Mouse (Mus musculus) thymus, postnatal 14 days (tissue): ENCODE measurements around the gene Coro2b.
"Not testable (repeated sequence)": the region's sequence is repeated elsewhere in the genome, so short reads cannot be mapped to it uniquely, and the experiment has no call there.

ENCODE experiments used
- DNase-seq: peaks from one replicate; pipeline ENCODE4 v3.0.0; 2021

Coro2b gene

DNA sequence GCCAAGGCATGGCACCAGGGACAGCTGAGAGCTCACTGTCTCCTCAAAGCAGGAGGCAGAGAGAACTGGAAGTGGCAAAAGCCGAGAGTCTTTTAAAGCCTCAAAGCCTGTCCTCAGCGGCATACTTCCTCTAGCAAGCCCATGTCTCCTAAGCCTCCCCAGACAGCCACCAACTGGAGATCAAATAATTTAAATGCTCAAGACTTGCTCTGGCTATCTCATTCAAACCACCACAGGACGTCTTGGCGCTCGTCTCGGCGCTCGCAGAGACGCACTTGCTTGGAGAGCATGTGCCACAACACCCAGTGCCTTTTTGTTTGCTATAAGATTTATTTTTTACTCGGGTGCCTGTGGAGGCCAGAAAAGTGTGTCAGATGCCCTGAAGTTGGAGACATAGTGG is 67.1 kb downstream of the Coro2b start:
- DNase-seq, result no peak

- no peak for DNase-seq
Measured at GRCm38 (mm10) chr9:62469143-62469542, 67.7 kb downstream of the Coro2b start.

DNA sequence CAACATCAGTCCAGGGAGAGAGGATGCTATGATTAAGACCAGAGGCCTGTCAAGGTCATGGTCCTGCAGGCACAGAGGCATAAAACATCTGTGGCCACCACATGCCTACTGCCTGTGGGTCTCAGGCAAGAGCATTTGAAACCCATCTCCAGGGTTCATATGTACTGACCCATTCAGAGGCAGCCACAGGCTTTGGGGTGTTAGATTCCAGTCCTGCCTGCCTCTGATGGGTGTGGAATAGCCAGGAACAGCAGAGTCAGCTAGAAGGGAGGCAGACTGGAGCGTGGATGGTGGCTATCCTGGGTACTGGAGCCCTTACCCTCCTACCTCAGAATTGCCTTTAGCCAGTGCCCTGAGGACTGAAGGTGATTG is 69.4 kb downstream of the Coro2b start:
- DNase-seq, result no peak

DNA sequence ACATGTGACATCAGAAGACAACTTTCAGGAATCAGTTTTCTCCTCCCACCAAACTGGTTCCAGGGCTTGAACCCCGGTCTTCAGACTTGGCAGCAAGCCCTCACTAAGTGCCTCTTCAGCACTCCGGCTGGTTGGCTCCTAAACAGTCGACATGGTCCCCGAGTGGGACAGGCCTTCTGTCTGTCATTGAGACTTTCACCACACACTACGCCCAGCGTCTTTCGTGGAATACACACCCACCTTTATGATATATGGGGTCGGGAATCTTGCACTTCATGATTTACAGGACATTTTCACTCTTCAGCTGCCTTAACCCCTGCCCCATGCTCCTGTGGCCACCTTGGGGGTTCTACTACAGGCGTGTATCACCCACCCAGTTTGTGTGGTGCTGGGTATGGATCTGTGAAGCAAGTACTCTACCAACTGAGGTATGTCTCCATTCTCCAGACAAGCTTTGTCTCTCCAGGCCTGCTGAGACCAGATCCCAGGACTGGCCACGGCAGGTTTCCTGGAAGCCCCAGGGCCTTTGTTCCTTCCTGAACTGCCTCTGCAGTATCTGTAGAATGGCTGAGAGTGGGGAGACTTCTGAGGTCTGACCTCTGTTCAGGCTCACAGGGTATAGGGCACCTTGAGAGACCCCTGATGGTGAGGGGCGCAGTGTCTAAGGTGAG is 70.0 kb downstream of the Coro2b start:
- DNase-seq, result no peak

GRCm38 (mm10) chr9:62466053-62466452 is 70.8 kb downstream of the Coro2b start:
- DNase-seq, result no peak

- DNase-seq, result no peak
Measured at GRCm38 (mm10) chr9:62464727-62465126, 72.1 kb downstream of the Coro2b start.

- no peak for DNase-seq
Measured at GRCm38 (mm10) chr9:62461766-62462165, 75.1 kb downstream of the Coro2b start.

DNA sequence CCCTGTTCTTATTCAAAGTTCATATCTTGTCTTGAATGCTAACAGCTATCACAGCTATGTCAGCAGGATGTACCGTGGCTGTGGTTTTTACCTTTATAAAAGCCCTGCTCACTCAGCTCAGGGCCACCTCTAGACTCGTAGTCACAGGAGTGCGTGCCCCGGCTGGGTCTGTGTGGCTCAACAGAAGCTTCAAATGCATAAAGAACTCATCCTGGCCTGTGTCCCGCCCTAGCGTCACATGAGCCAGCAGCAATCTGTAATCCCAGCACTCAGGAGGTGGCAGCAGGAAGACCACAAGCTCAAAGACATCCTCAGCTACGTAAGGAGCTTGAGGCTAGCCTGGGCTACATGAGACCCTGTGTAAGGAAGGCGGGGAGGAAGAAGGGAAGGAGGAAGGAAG is 75.7 kb downstream of the Coro2b start:
- DNase-seq, result no peak

- DNase-seq, result no peak
Measured at GRCm38 (mm10) chr9:62460086-62460485, 76.8 kb downstream of the Coro2b start.

DNA sequence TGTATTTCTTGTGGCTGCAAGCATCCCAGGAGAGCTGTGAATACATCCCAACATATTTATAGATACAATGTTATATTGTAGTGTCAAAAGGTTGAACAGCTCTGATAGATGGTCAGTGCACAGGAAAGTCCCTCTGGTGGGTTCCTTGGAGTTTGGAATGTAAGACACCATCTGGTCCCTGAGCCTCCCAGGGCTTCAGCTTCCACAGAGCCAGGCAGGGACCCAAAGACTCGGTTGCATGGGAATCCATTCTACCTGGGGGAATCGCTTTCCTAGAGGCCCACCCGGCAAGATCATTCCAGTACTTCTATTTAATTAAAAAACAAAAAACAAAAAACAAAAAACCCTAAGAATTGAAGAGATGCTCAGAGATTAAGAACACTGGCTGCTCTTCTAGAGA is 78.4 kb downstream of the Coro2b start:
- no peak for DNase-seq

- DNase-seq, result no peak
Measured at GRCm38 (mm10) chr9:62456015-62456414, 80.8 kb downstream of the Coro2b start.

DNA sequence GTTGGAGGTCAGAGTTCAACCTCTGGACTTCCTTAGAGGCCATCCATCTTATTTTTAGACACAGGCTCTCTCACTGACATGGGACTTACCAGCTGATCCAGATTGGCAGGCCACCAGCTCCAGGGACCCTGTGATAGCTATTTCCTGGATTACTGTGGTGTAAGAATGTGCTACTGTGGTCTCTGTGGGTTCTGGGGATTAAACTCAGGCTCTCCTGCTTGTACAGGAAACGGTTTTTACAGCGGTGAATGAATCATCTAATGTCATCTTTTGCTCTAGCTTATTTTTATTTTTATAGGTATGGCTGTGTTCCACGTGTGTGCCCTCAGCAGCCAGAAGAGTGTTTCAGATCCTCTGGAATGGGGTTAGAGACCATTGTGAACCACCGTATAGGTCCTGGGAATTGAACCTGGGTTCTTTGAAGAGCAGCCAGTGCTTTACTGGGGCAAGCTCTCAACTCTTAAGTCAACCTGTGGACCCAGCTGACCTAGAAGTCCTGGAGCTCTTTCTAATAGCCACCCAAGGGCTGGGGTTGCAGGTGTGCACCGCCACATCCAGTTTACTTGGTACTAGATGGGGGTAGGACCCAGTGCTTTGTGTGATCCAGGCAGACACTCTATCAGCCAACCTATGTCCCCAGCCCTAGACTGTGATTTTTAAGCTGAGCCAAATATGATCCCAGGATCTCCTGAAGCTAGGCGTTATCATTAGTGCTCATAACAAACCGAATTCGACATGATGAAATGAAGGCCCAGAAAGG is 81.5 kb downstream of the Coro2b start:
- no peak for DNase-seq

GRCm38 (mm10) chr9:62452373-62452993 is 84.4 kb downstream of the Coro2b start:
- no peak for DNase-seq

DNA sequence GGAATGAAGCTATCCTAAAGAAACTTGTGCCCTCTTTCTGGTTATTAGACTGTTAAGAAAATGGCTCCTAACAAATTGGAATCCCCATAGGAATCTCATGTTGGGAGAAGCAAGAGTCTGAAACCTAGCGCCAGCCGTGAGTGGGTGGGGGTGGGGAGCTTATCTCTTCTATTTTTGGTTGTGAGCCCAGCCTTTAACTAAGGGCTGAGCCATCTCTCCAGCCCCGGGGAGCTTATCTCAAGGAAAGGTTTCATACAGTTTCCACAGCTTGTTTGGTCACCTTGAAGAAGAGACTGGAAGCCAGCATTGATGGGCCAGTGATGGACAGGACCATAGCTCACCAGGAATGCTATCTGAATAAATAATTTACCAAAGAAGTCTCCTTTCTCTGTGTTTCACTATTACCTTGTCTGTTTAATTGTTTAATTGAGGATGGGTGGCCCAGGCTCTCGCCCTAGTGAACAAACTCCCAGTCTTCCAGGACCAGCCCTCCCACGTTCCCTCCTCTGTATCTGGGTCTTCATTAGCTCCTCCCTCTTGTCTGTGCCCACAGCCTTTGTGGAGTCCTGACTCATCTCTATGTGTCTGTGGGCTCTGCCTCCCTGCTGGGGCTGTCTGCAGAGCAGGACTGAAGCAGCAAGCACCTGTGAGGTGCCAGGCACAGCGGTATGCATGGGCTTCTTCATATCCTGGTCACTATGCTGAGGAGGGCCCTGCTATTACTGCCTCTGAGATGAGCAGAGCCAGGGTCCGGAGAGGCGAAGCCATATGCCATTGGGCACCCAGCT is 85.1 kb downstream of the Coro2b start:
- no peak for DNase-seq

DNA sequence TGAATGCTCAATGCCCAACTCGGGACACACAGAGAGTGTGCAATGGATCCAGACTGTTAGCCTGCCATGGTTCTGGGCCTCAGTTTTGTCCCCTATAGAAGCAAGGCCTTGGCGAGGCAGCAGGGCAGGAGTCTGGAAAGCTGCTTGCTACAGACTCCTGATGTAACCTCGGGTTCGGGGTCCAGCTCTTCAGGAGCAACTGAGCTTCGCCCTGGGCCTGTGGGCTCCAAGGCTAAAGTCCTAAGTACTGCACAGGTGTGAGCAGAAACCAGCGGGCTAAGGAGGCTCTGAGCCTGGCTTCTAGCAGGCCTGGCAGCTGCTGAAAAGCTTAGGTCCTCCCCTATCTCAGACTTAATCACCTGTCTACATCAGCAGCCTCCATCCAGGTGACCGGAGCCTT is 86.0 kb downstream of the Coro2b start:
- DNase-seq, result no peak

- DNase-seq, result no peak
Measured at GRCm38 (mm10) chr9:62450355-62450754, 86.5 kb downstream of the Coro2b start.

DNA sequence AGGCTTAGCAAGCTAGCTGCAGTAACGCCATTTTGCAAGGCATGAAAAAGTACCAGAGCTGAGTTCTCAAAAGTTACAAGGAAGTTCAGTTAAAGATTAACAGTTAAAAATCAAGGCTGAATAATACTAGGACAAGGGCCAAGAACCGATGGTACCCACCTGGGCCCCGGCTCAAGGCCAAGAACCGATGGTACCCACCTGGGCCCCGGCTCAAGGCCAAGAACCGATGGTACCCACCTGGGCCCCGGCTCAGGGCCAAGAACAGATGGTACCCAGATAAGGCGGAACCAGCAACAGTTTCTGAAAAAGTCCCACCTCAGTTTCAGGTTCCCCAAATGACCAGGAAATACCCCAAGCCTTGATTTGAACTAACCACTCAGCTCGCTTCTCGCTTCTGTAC is 89.5 kb downstream of the Coro2b start:
- DNase-seq, result not testable (repeated sequence)

- DNase-seq, result no peak
Measured at GRCm38 (mm10) chr9:62438755-62439101, 98.1 kb downstream of the Coro2b start.

DNA sequence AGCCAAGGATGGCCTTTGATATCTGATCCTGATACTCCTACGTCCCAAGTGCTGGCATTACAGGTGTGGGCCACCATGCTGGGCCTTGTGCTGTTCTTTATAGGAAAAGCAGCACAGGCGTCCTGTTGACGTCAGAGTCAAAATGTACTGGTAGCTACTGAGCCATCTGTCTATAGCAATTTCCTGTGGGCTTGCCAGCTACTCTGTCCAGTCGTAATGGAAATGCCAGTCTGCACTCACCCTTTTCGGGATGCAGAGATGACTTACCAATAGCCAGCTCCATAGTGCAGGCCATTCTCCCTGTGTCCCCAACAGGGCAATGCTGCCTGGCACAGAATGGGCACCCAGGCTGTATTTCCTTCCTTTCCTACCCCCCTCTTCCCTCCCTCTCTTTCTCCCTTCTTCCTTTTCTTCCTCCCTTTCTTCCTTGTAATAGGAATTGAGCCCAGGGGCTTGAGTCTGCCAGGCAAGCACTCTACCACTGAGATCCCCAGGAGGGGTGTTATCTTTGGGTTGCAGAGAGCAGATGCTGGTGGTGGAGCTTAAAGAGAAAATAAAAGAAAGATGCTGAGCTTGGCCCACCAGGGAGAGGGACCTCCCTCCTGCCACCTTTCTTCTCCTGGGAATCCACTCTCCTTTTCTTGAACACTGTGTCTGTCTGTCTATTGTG is 98.6 kb downstream of the Coro2b start:
- no peak for DNase-seq

DNA sequence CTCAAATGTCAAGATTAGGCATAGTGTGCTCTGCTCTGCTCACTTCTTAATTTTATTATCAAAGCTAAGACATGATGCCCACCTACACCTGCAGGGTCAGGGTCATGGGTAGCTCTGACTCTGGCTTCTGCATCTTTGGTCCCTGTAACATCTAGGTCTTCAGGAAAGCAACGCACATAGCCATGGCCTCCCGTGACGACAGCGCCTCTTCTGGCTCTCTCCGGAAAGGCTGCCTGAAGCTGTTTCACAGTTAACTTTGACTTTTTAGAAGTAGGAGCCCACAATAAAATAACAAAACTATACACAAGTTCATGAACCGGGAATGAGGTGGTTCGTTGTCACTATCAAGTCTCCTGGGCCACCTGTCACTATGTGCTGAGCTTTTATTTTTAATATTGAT is 99.4 kb downstream of the Coro2b start:
- DNase-seq, result no peak

- DNase-seq, result no peak
Measured at GRCm38 (mm10) chr9:62435613-62436318, 101.1 kb downstream of the Coro2b start.
